Mouse (Mus musculus): ENCODE measurements around the gene Tsfm.

Tsfm gene

DNA sequence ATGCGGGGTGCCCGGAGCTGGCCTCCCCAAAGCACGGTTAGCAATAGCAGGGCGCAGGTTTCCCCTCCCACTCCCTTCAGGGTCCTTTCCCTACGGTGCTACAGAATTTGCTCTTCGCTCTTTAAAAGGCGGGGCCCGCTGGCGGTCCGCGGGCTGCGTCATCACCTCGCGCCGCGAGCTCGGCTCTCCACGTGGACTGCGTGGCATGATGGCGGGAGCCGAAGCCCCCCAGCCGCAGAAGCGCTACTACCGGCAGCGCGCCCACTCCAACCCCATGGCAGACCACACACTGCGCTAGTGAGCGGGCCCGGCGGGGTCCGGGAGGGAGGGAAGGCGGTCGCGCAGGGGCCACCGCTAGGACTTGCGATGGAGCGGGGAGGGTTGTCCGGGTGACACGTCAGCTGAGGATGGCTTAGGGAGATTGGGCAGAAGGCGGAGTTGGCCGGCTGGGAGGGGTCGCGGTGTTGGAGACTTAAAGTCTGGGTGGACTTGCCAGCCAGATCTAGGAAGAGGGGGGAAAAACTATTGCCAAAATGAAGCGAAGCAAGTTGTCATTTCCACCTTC is 11.2 kb upstream of the Tsfm start:
- DNase-seq (ENCODE audit: low spot score in 2 of 2), result peak; percentile 82 to 83

GRCm38 (mm10) chr10:127041274-127041766 is 10.7 kb upstream of the Tsfm start, which contains the start of the genes Mettl1 and Eef1akmt3:
Gene Mettl1 (plus strand): TSS chr10:127041414.
Gene Eef1akmt3 (minus strand): TSS chr10:127041513.
- DNase-seq (ENCODE audit: low spot score in 2 of 2), result peak in 1 of 2 experiments; percentile 47

- DNase-seq (ENCODE audit: low spot score in 2 of 2), result no peak
Observed at GRCm38 (mm10) chr10:127040569-127041214, 10.1 kb upstream of the Tsfm start.

- no peak for DNase-seq (ENCODE audit: low spot score in 2 of 2)
Observed at GRCm38 (mm10) chr10:127037641-127038040, 7.0 kb upstream of the Tsfm start.

GRCm38 (mm10) chr10:127036273-127036672 is 5.6 kb upstream of the Tsfm start:
- DNase-seq (ENCODE audit: low spot score in 2 of 2), result no peak

GRCm38 (mm10) chr10:127033301-127033741 is 2.7 kb upstream of the Tsfm start:
- DNase-seq (ENCODE audit: low spot score in 2 of 2), result no peak

DNA sequence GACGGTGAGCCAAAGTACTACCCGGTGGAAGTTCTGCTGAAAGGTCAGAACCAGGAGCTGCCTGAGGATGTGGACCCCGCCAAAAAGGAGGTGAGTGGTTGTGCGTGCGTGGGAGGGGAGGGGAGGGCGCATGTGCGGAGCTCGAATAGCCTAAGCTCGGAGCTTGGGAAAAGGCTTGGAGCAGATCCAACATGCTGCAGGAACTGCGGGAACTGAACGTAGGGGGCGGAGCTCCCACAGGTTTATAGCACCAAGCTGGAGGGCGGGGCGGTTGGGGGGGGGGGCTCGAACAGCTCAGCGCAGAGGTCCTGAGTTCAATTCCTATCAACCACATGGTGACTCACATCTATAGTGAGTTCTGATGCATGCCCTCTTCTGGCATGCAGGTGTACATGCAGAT is 12.2 kb downstream of the Tsfm start:
- no peak for DNase-seq (ENCODE audit: low spot score in 2 of 2)

- no peak for DNase-seq (ENCODE audit: low spot score in 2 of 2)
Observed at GRCm38 (mm10) chr10:127017071-127017470, 13.6 kb downstream of the Tsfm start.

- no peak for DNase-seq (ENCODE audit: low spot score in 2 of 2)
Observed at GRCm38 (mm10) chr10:127016488-127016887, 14.2 kb downstream of the Tsfm start.

DNA sequence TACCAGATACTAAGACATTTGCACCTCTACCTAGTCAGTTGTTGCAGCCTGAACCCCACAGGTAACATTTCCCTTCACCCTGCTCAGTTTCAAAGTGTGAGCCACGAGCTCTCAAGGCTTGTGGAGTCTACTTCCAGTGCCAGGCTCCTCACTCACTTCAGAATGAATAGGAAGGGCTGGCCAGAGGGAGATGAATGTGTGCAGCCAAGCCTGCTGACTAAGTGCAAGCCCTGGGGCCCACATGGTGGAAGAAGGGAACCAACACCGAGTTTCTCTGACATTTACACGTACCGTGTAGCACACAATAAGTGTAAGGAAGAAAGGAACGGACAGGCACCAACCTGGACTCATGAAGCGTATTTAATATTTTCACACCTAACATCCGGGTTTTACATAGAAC is 26.8 kb downstream of the Tsfm start:
- DNase-seq (ENCODE audit: low spot score in 2 of 2), result no peak

DNA sequence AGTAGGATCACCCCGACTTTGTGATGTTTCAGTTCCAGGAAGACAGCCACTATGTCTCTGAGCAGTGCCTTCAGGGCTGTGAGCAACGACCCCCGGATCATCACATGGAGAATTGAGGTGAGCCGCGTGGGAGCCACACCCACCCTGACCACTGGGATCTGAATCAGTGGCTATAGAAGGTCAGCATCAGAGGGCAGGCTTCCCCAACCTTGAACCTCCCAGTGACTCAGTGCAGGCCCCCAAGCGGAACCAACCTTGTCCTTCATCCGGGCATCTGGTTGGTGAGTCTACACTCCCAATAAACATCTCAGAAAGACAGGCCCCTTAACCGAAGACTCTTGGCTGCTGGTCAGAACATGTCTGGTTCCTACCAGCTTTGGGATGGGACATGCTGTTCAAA is 27.3 kb downstream of the Tsfm start:
- no peak for DNase-seq (ENCODE audit: low spot score in 2 of 2)

GRCm38 (mm10) chr10:127002765-127003164 is 27.9 kb downstream of the Tsfm start:
- no peak for DNase-seq (ENCODE audit: low spot score in 2 of 2)

DNA sequence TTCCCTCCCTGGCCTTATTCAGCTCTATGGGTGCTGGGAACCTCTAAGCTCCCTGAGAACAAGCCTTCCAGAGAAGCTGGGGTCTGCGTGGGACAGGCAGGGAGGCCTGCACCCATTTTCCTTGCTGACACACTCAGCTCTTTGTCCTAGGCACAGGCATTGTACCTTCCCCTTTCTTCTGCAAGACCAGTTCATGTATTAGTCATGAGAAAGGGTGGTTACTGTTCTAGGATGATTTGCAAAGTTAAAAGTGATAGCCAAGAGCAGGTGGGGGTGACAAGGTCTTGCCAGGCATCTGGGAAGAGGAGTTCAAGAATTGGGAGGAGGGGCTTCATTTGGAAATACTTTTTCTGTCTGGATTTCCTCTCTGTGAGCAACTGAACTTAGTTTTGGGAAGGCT is 28.6 kb downstream of the Tsfm start:
- DNase-seq (ENCODE audit: low spot score in 2 of 2), result no peak

DNA sequence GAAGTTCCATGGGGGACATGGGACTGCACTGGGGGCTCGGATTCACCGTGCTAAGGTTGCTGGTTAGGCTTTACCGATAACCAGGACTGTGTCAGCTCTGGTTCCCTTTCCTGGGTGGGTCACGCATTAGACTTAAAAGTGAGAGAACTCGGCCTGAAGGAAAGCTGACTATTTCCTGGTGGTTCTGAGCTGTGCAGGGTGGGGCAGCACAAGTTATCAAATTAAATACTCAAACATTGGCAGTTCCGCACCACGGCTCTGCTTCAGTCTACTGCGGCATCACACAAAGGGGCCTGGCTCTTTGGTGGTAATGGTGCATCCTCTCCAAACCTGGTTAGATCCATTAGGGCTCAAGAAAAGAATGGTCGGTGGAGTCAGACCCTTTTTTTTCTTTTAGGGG is 29.3 kb downstream of the Tsfm start:
- DNase-seq (ENCODE audit: low spot score in 2 of 2), result no peak

- no peak for DNase-seq (ENCODE audit: low spot score in 2 of 2)
Observed at GRCm38 (mm10) chr10:127000529-127000928, 30.1 kb downstream of the Tsfm start, which contains the start of gene Avil. Gene Avil (plus strand): TSS chr10:127000709.

DNA sequence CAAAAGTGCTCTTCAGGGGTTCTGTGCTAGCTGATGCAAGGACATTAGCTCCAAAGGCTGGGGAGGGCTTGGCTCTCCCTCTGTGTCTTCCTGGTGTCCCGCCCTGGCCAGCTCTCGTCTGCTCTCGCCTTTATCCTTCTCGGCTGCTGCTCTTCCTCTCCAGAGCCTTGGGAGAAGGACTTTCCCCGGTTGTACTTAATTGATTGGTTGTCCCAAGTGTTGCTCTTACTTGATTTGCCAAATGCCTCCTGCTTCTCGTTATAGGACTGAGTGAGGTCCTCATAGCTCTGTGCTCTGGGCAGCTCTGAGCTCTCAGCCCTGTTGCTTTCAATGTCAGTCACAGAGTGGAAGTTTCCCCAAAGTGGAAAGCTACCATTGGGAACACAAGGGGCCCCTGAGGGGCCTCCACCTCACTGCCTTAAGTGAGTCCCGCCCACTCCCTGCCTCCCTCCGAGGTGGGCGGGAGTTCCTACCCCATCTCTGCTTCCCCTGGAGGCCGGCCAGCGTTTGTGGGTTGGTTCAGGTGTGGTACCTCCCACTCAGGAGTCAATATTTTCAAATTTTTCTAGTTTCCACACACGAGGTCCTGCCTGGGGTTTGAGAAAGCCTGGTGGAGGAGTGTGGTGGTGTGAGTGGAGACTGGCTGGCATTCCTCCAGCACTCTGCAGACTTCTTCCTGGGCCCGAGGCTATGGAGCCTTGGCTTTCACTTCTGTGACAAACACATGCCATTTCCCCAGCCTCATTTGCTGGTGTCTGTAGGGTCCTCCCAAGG is 33.1 kb downstream of the Tsfm start:
- no peak for DNase-seq (ENCODE audit: low spot score in 2 of 2)

DNA sequence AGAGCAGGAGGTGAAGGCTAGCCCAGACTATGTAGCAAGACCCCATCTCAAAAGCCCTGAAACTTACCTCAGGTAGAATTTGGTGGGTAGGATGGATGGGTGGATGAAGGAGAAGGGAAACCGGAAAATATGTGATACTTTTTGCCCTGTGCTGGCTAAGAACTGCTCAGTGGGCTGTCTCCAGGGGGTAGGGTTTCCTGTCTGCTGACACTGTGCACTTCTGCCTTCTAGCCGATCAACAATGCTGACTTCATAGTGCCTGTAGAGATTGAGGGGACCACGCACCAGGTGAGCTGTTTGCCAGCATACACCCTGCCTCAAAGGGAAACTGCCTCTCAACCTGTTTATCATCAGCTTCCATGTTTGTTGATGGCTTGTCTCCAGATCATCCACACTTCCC is 37.0 kb downstream of the Tsfm start:
- DNase-seq (ENCODE audit: low spot score in 2 of 2), result no peak

DNA sequence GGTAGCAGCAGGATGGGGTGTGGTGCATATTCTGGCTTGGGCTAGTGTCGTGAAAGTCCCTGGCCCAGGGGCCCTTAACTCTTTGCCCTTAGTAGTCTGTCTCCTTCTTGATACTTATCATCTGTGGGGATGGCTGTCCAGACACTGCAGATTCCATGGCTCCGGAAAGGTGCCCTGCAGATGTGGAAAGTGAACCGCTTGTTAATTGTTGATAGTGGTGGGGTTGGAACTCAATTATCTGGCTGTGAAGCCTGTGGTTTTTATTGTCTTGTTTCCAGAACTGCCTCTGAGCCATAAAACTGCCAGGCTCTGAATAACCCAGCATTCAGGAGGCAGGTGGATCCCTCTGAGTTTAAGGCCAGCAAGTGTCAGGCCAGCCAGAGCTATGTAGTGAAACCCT is 39.0 kb downstream of the Tsfm start:
- DNase-seq (ENCODE audit: low spot score in 2 of 2), result no peak

GRCm38 (mm10) chr10:126990313-126991056 is 40.2 kb downstream of the Tsfm start:
- DNase-seq (ENCODE audit: low spot score in 2 of 2), result peak; percentile 74 to 88

DNA sequence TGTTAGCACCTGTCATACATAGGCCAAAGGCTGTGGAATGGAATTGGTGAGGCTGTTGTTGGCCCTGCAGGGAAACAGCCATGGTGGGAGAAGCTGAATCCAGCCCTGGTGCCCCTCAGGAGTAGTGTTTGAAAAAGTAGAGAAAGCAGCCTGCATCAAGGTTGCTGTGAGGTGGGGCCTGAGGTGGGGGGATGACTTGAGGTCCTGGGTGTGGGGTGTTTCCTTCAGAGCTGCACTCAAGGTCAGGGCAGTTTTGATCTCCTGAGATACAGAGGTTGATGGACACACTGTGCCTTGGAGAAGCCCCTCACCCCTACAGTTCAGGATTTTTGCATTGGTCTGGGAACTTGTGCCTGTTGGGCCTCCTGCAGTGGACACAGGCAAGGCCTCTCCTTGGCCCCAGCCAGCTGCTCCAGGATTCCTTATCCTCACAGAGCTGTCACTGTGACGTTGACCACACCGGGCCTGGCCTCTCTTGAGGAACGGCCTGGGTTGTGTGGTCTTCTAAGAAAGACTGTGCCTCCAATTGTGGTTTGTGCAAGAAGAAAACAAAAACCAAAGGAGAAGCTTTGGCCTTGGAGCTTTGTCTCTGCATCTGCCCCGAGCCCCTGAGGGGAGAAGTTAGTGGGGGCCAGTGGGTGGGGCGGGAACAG is 42.0 kb downstream of the Tsfm start:
- DNase-seq (ENCODE audit: low spot score in 2 of 2), result no peak
